Mouse (Mus musculus) MEL (cell line): ENCODE measurements at regions not wholly inside any gene's neighbourhood (a gene's known extent, or its start where the extent isn't known, plus 50 kb on each side); places are given as distances from the start of the nearest gene placed in this dataset.

Experiments used
- DNase-seq: peaks from one replicate; pipeline ENCODE4 v3.0.0; 2011; ENCODE audit warnings: low read depth, low spot score
- H3K27ac ChIP-seq: 2 replicates; pipeline ENCODE4 v1.5.1; 2012; ENCODE audit warnings: low read depth, mild to moderate bottlenecking, control low read depth, low read length, moderate library complexity; ENCODE audit not compliant: control insufficient read depth
- H3K27me3 ChIP-seq, 2 experiments: fragments of 150-350 bp in 1 of 2; sonication (generic) in 1 of 2; 2 replicates each; pipeline ENCODE4 v1.6.1; 2012; ENCODE audit warnings: low read length in 2 of 2, mild to moderate bottlenecking in 2 of 2, improper control_type of control experiment in 1 of 2, moderate library complexity in 1 of 2; ENCODE audit not compliant: insufficient read depth in 2 of 2, control insufficient read depth in 1 of 2
- H3K36me3 ChIP-seq, 2 experiments: 2 replicates each; pipeline ENCODE4 v1.6.1; 2012 to 2014; ENCODE audit warnings: low read length in 2 of 2, improper control_type of control experiment in 1 of 2, inconsistent platforms in 1 of 2, mild to moderate bottlenecking in 1 of 2; ENCODE audit not compliant: insufficient read depth in 2 of 2, control insufficient read depth in 1 of 2
- H3K4me1 ChIP-seq, 2 experiments: fragments of 150-350 bp in 1 of 2; sonication (generic) in 1 of 2; 2 replicates each; pipeline ENCODE4 v1.6.1; 2012; ENCODE audit warnings: low read length in 2 of 2, improper control_type of control experiment in 1 of 2, mild to moderate bottlenecking in 1 of 2; ENCODE audit not compliant: insufficient read depth in 2 of 2, control insufficient read depth in 1 of 2
- H3K4me3 ChIP-seq, 2 experiments: fragments of 150-350 bp in 1 of 2; sonication (generic) in 1 of 2; 2 replicates each; pipeline ENCODE4 v1.5.1; 2012; ENCODE audit warnings: low read depth in 2 of 2, low read length in 2 of 2, mild to moderate bottlenecking in 2 of 2, moderate library complexity in 2 of 2, control low read depth in 1 of 2, improper control_type of control experiment in 1 of 2; ENCODE audit not compliant: control insufficient read depth in 1 of 2, insufficient read depth in 1 of 2
- H3K79me2 ChIP-seq: 2 replicates; pipeline ENCODE4 v1.6.1; 2012; ENCODE audit warnings: mild to moderate bottlenecking, low read length, moderate library complexity; ENCODE audit not compliant: control insufficient read depth, poor library complexity, insufficient read depth
- H3K9ac ChIP-seq: 2 replicates; pipeline ENCODE4 v1.6.1; 2012; ENCODE audit warnings: low read depth, mild to moderate bottlenecking, control low read depth, low read length, moderate library complexity; ENCODE audit not compliant: control insufficient read depth, poor library complexity, severe bottlenecking
- H3K9me3 ChIP-seq: fragments of 150-350 bp; sonication (generic); replicated peaks from 2 replicates; pipeline ENCODE4 v1.6.1; 2012; ENCODE audit warnings: mild to moderate bottlenecking, low read length, improper control_type of control experiment, moderate library complexity; ENCODE audit not compliant: insufficient read depth
- CHD2 ChIP-seq: IDR thresholded peaks from 2 replicates; pipeline ENCODE4 v1.6.1; 2011; ENCODE audit warnings: low read length, improper control_type of control experiment
- CTCF ChIP-seq, 3 experiments: IDR thresholded peaks in 2 of 3; conservative IDR thresholded peaks in 1 of 3; 2 replicates each; pipeline ENCODE4 v1.5.1; 2011 to 2012; ENCODE audit warnings: low read length in 3 of 3, low read depth in 2 of 3, mild to moderate bottlenecking in 2 of 3, improper control_type of control experiment in 1 of 3, inconsistent platforms in 1 of 3, mixed read lengths in 1 of 3, moderate library complexity in 1 of 3; ENCODE audit not compliant: control insufficient read depth in 1 of 3, insufficient read depth in 1 of 3, poor library complexity in 1 of 3, severe bottlenecking in 1 of 3
- EP300 ChIP-seq, 2 experiments: IDR thresholded peaks; 2 replicates each; pipeline ENCODE4 v1.6.1; 2011; ENCODE audit warnings: improper control_type of control experiment in 2 of 2, low read length in 2 of 2, low read depth in 1 of 2, mild to moderate bottlenecking in 1 of 2
- ETS1 ChIP-seq: IDR thresholded peaks from 2 replicates; pipeline ENCODE4 v1.6.1; 2012; ENCODE audit warnings: low read depth, mild to moderate bottlenecking, inconsistent platforms, low read length, improper control_type of control experiment, moderate library complexity
- HCFC1 ChIP-seq: IDR thresholded peaks from 2 replicates; pipeline ENCODE4 v1.6.1; 2012; ENCODE audit warnings: low read depth, mild to moderate bottlenecking, inconsistent platforms, low read length, improper control_type of control experiment, moderate library complexity
- KAT2A ChIP-seq: conservative IDR thresholded peaks from 2 replicates; pipeline ENCODE4 v1.6.1; 2012; ENCODE audit warnings: low read depth, low read length, improper control_type of control experiment, inconsistent platforms
- MAX ChIP-seq: IDR thresholded peaks from 2 replicates; pipeline ENCODE4 v1.6.1; 2011; ENCODE audit warnings: low read length, improper control_type of control experiment
- MYC ChIP-seq: IDR thresholded peaks from 2 replicates; pipeline ENCODE4 v1.6.1; 2011; ENCODE audit warnings: low read depth, mild to moderate bottlenecking, low read length, improper control_type of control experiment, moderate library complexity
- SMC3 ChIP-seq: IDR thresholded peaks from 2 replicates; pipeline ENCODE4 v1.6.1; 2011; ENCODE audit warnings: low read depth, low read length, improper control_type of control experiment
- TCF12 ChIP-seq: IDR thresholded peaks from 2 replicates; pipeline ENCODE4 v1.6.1; 2014; ENCODE audit warnings: low read depth, mild to moderate bottlenecking, inconsistent platforms, low read length, improper control_type of control experiment, moderate library complexity
- USF2 ChIP-seq, 2 experiments: IDR thresholded peaks; 2 replicates each; pipeline ENCODE4 v1.6.1; 2011 to 2012; ENCODE audit warnings: improper control_type of control experiment in 2 of 2, low read length in 2 of 2, borderline replicate concordance in 1 of 2, inconsistent platforms in 1 of 2, low read depth in 1 of 2, mild to moderate bottlenecking in 1 of 2; ENCODE audit not compliant: insufficient read depth in 1 of 2
- ZC3H11A ChIP-seq: IDR thresholded peaks from 2 replicates; pipeline ENCODE4 v1.6.1; 2012; ENCODE audit warnings: low read depth, mild to moderate bottlenecking, inconsistent platforms, low read length, improper control_type of control experiment
- ZMIZ1 ChIP-seq: IDR thresholded peaks from 2 replicates; pipeline ENCODE4 v1.6.1; 2012; ENCODE audit warnings: low read depth, mild to moderate bottlenecking, inconsistent platforms, low read length, improper control_type of control experiment, moderate library complexity

DNA sequence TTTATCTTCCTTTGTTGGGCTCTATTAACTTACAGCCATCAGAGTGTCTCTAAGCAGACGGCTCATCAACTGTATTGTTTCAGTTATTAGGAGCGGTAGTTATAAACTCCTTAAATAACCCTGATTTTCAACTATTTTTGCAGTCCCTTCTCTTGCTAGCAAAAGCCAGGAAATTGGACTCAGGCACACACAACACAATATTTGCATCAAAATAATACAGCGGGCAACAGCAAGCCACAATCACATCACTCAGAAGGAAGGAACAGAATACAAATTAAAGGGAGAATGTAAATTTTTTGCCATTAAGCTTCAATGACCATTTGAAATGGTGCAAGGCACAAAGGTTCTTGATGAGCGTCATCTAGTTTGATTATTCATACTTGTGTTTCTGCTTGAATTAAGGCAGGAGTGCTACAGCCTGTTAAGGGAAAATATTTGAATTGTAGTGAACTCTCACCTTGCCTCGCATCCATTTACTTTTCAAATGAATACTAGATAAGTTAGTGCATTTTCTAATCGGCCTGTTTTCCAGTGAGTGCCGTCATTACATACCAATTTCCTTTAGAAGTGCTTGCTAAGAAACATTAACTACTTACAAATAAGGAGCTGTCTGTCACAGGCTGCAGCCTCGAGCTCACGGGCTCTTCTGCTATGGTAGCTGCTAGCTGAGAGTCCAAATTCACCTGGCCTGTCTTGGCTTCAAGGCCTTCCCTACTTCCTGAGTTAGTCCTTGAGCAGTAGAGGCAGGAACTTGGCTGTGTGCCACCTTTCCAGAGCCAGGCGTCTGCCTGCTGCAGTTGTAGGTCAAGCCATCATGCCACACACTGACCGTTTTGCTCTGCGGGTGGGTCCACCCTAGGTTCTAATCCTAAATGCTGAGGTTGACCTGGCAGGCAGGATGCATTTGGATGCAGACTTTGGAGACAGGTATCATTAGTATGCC lies 91.1 kb upstream of the Kiz start:
- DNase-seq: no peak
- H3K4me3 ChIP-seq: no peak overlapping the region
- no peaks in the 10 kb centered on the region; a peak in 1 of 4 replicates for H3K27me3 ChIP-seq
- TF ChIP-seq CTCF (IDR thresholded peaks at IDR 0.05 in 2 of 3, conservative IDR thresholded peaks at IDR 0.05 in 1 of 3; ENCODE audit: control insufficient read depth in 1 of 3, insufficient read depth in 1 of 3, low read depth in 2 of 3, low read length in 3 of 3, poor library complexity in 1 of 3, severe bottlenecking in 1 of 3): no peak
- no peak for TF ChIP-seq ZMIZ1
- no peak for TF ChIP-seq EP300 (IDR thresholded peaks at IDR 0.05; ENCODE audit: low read depth in 1 of 2, low read length in 2 of 2)
- no peak for TF ChIP-seq MAX
- no peak for TF ChIP-seq USF2 (IDR thresholded peaks at IDR 0.05; ENCODE audit: borderline replicate concordance in 1 of 2, insufficient read depth in 1 of 2, low read depth in 1 of 2, low read length in 2 of 2)
- no peaks in the 10 kb centered on the region for H3K79me2 ChIP-seq
- no peaks in the 10 kb centered on the region for H3K4me1 ChIP-seq
- no peak overlapping the region for H3K9ac ChIP-seq
- H3K9me3 ChIP-seq: no peaks in the 10 kb centered on the region
- no peak overlapping the region for H3K27ac ChIP-seq
- H3K36me3 ChIP-seq: no peaks in the 10 kb centered on the region

DNA sequence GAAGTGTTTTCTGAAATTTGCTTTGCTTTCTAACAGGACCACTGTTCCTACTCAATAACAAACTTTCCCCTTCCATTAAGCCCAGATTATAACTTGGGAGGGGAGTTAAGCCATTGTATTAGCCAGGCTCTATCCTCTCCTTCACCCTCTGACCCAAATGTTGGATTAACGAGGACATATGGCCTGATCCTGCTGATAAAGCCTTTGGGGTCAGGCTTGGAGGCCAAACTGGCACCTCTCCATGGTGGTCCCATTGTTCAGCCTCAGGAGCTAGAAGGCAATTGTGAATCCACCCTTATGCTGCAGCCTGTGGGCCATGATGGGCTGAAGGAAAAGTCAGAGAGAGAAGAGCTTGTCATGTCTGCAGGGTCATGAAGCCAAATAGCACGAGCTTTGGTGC lies 80.8 kb upstream of the Kiz start:
- no peaks in the 10 kb centered on the region for H3K36me3 ChIP-seq
- DNase-seq: no peak
- no peak overlapping the region for H3K4me3 ChIP-seq
- H3K9ac ChIP-seq: no peak overlapping the region
- no peaks in the 10 kb centered on the region for H3K4me1 ChIP-seq
- TF ChIP-seq CHD2: no peak
- TF ChIP-seq ZC3H11A: no peak
- no peak for TF ChIP-seq ETS1
- TF ChIP-seq SMC3: no peak
- no peak for TF ChIP-seq MAX
- no peak for TF ChIP-seq MYC
- no peak for TF ChIP-seq TCF12
- no peak for TF ChIP-seq HCFC1
- TF ChIP-seq KAT2A: no peak
- H3K27ac ChIP-seq: no peak overlapping the region
- no peaks in the 10 kb centered on the region for H3K79me2 ChIP-seq
- H3K27me3 ChIP-seq: no peaks in the 10 kb centered on the region
- H3K9me3 ChIP-seq: no peaks in the 10 kb centered on the region
